Mouse (Mus musculus) midbrain, embryonic 15.5 days (tissue): ENCODE data around the gene Fau. TPM values are rescaled to one million over a fixed set of nuclear protein-coding genes. Genes with fewer than 3 reads are reported as not detected.

Source experiments
- ATAC-seq: fragments of 200-750 bp; cut with Nextera tagmentation; replicated peaks from 2 replicates; pipeline ENCODE4 v1.8.0; 2017; ENCODE audit warnings: moderate TSS enrichment
- H3K27ac ChIP-seq: fragments of 300-500 bp; sonication (generic); 2 replicates; pipeline ENCODE4 v1.5.1; 2015; ENCODE audit warnings: mild to moderate bottlenecking, inconsistent platforms
- H3K27me3 ChIP-seq: fragments of 300-500 bp; sonication (generic); replicated peaks from 2 replicates; pipeline ENCODE4 v1.6.1; 2015; ENCODE audit warnings: inconsistent platforms
- H3K36me3 ChIP-seq: fragments of 300-500 bp; sonication (generic); replicated peaks from 2 replicates; pipeline ENCODE4 v1.6.1; 2015; ENCODE audit warnings: inconsistent platforms
- H3K4me1 ChIP-seq: fragments of 300-500 bp; sonication (generic); 2 replicates; pipeline ENCODE4 v1.6.1; 2015; ENCODE audit warnings: inconsistent platforms
- H3K4me2 ChIP-seq: fragments of 300-500 bp; sonication (generic); 2 replicates; pipeline ENCODE4 v1.6.1; 2015; ENCODE audit warnings: inconsistent platforms, mild to moderate bottlenecking, moderate library complexity
- H3K4me3 ChIP-seq: fragments of 300-500 bp; sonication (generic); 2 replicates; pipeline ENCODE4 v1.5.1; 2015; ENCODE audit warnings: mild to moderate bottlenecking, inconsistent platforms
- H3K9ac ChIP-seq: fragments of 300-500 bp; sonication (generic); 2 replicates; pipeline ENCODE4 v1.6.1; 2015; ENCODE audit warnings: mild to moderate bottlenecking, inconsistent platforms
- H3K9me3 ChIP-seq: fragments of 300-500 bp; sonication (generic); 2 replicates; pipeline ENCODE4 v1.6.1; 2016; ENCODE audit warnings: inconsistent platforms
- WGBS: fragments of 180-500 bp; shearing (Covaris S2); methylation state at CpG from one replicate; pipeline ENCODE4 v1.1.7; 2015; ENCODE audit warnings: mixed read lengths; 5-methylcytosine and 5-hydroxymethylcytosine counted together
- polyA plus RNA-seq: library from polyadenylated mRNA; unstranded; fragments of >200 nt; fragmentation: Nextera tagmentation; extraction: Ambion mirVana; gene quantifications from 2 replicates; pipeline ENCODE4 v1.2.1, GENCODE M21; 2015

Gene Fau
- polyA plus RNA-seq, 1 experiment from 2014 or later = 483 TPM

DNA sequence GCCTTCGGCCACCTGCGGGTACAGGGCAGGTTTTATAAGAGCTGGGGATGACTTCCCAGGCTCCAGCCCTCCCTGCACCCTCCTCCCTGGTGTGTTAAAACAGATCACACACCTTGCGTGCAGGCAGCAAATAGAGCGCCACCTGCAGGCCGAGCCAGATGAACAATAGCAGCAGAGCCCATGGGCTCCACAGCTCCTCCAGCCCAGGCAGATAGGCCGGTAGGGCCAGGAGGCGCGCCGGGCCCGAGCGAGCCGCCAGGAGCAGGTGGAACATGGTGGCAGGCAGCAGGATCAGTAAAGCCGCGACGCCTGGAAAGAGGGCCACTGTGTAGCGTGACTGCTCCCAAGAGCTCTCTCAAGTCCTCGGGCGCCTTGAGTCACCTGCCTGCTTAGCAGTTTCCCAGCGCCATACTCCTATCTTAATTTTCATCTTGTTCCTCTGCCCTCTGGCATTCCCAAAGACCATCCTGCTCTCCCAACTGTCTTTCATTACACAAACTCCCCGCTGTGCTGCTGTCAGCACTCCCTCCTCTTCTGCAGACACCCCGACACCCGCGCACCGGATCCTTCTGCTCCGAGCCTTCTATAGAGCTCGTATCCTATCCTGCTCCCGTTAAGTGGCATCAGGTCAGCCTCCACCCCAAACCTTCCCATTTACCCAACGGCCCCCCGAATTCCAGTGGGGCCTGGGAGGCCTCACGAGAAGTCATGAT lies 9.5 kb downstream of the Fau start:
- peaks cover 40% of the 10 kb centered on the region for H3K4me1 ChIP-seq
- H3K27me3 ChIP-seq = no peaks in the 10 kb centered on the region
- H3K36me3 ChIP-seq = peaks cover 19% of the 10 kb centered on the region
- peak overlapping the region; percentile 95 for H3K4me2 ChIP-seq
- H3K9ac ChIP-seq = peak overlapping the region; percentile 87
- no peaks in the 10 kb centered on the region for H3K9me3 ChIP-seq
- peak overlapping the region; percentile 66 for H3K4me3 ChIP-seq
- 2% methylated on average over 30 of the region's 30 CpGs for WGBS
- peak overlapping the region; percentile 93 for H3K27ac ChIP-seq
- peak; percentile 79 for ATAC-seq

DNA sequence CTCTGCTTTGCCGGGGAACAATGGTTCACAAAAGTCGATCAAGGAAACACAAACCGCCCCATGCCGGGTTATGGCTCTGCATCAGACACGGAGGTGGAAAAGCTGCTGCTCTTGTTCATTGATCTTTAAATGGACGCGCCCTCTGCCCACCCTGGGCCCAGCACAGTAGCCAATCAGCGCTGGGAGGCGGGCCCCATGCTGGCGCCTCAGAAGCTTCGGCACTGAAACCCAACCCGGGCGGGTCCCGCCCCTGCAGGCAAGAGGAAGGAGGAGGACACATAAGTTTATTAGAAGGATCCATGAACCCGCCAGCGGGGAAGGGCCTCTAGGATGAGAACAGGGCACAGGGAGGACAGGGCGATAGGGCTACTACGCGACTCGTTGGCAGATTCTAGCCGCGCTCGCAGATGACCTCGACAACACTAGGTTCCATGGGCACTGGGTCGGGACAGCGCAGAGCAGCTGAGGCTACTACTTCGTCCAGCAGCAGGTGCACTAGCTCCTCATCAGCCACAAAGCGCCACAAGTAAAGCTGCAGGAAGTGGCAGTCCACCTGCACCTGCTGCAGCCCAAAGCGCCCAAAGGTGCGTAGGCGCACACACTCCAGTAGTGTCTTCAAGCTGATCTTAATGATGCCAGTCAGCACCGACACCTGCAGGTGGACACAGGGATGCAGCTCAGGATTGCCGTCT lies 10.2 kb downstream of the Fau start, which contains the start of gene Tm7sf2:
Gene Tm7sf2, minus strand, starts transcription at position 650 of the 692 bp plus-strand sequence.
- H3K4me1 ChIP-seq = peaks cover 33% of the 10 kb centered on the region
- peak; percentile 94 for ATAC-seq

DNA sequence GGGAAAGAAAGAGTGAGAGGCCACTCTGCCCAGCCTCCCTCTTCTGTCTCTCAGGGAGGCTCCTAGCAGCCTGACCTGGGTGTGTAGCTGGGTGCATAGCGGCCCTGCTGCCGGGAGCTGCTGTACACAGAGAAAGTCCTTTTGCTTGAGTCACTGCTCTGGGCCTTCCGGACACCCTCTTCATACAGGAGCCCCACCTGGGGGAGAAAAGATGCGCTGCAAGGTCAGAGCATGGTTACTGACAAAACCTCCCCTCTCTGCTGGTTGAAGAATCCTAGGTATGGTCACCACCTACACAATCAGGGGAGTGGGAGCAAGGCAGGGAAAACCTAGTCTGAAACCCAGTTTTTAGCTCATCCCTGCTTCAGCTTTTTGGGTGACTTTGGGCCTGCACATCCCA lies 11.3 kb downstream of the Fau start:
- Histone ChIP-seq H3K27me3 (no peaks in the 10 kb centered on the region), H3K4me1 (peaks cover 24% of the 10 kb centered on the region), H3K36me3 (peaks cover 23% of the 10 kb centered on the region), H3K9ac (no peak overlapping the region), H3K4me2 (no peak overlapping the region), H3K27ac (no peak overlapping the region), H3K4me3 (no peak overlapping the region), H3K9me3 (no peaks in the 10 kb centered on the region)
- 81% methylated on average over 4 of the region's 4 CpGs for WGBS
- ATAC-seq = no peak

More for the DNA sequence above, 10.2 kb downstream of the Fau start, which contains the start of gene Tm7sf2:
- Histone ChIP-seq H3K9ac (peak within 1 kb of the TSS; percentile 87), H3K36me3 (peaks cover 19% of the 10 kb centered on the region), H3K4me3 (peak within 1 kb of the TSS; percentile 66), H3K27me3 (no peaks in the 10 kb centered on the region), H3K9me3 (no peaks in the 10 kb centered on the region), H3K4me2 (peak within 1 kb of the TSS; percentile 95), H3K27ac (peak within 1 kb of the TSS; percentile 93)
- 9% methylated on average over 33 of the region's 33 CpGs for WGBS

DNA sequence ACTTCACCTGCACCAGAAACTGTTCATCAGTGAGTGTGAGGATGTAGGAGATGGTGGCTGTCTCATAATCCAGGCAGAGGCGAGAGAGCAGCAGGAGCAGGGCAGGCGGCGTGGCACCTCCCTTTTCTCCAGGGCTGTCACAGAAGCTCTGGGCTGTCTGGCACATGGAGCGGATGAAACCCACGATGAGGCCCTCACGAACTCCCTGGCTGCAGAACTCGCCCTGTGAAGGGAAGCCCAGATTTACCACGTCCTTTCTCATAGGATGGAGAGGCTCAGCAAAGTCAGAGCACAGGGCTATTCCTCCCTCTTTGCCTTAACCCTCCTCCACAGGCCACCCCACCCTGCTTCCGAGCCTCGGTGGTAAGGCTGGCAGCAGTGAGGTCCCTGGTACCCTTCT lies 12.2 kb downstream of the Fau start:
- no peak for ATAC-seq

DNA sequence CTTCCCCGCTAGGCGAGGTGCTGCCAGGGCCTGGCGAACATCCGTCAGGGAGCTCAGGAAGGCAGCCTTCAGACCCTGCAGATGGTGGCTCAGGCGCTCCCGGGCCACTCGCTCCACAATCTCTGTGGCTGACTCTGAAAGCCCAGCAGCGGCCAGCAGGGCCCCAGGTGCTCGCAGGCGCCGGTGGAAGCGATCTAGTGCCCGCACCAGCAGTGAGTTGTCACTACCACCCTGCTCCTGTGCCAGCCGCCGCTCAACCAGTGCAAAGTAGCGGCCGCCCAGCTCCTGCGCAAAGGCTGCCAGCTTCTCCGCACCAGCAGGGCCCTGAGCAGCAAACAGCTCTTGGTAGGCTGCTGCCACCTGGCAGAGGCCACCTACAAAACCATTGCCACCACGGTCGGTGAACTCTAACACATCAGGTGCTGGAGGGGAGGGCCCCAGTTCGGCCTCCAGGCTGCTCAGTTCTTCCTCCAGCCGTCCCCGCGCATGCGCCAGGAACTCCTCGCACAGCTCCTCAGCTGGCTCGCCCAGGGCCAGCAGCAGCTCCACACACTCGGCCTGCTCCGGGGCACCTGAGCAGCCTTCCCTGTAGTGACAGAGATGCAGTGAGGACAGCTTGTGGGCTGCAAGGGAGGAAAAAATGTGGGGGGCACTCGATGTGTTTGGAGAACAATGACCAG lies 13.1 kb downstream of the Fau start:
- Histone ChIP-seq H3K27me3 (no peaks in the 10 kb centered on the region), H3K4me1 (peaks cover 28% of the 10 kb centered on the region), H3K4me2 (no peak overlapping the region), H3K36me3 (peaks cover 23% of the 10 kb centered on the region), H3K9me3 (no peaks in the 10 kb centered on the region), H3K27ac (no peak overlapping the region), H3K9ac (no peak overlapping the region), H3K4me3 (no peak overlapping the region)
- WGBS = 92% methylated on average over 31 of the region's 31 CpGs
- ATAC-seq = no peak

More for the DNA sequence above, 12.2 kb downstream of the Fau start:
- Histone ChIP-seq H3K27me3 (no peaks in the 10 kb centered on the region), H3K4me3 (no peak overlapping the region), H3K4me2 (no peak overlapping the region), H3K27ac (no peak overlapping the region), H3K36me3 (peaks cover 23% of the 10 kb centered on the region), H3K9ac (no peak overlapping the region), H3K9me3 (no peaks in the 10 kb centered on the region), H3K4me1 (peaks cover 24% of the 10 kb centered on the region)
- 94% methylated on average over 10 of the region's 10 CpGs for WGBS

DNA sequence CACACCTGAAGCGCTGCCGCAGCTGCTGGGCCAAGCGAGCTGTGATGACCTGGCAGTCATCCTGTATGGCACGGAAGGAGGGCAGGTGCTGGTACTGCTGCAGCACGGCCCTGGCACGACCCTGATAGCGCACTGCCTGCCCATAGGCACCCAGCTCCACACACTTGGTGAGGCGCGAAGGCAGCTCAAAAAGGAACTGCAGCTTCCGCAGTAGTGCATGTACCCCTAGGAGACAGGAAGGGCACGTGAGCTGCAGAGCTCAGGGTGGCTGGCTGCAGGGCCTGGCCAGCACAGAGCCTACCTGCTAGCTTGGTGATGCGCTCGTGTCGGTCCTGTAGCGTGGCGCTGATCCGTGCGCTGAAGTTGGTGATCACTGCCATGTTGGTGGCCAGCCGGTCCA lies 13.6 kb downstream of the Fau start:
- no peak overlapping the region for H3K4me2 ChIP-seq
- H3K27me3 ChIP-seq = no peaks in the 10 kb centered on the region
- H3K9me3 ChIP-seq = no peaks in the 10 kb centered on the region
- ATAC-seq = no peak
- H3K27ac ChIP-seq = no peak overlapping the region
- 98% methylated on average over 19 of the region's 19 CpGs for WGBS
- peaks cover 28% of the 10 kb centered on the region for H3K4me1 ChIP-seq
- H3K36me3 ChIP-seq = peaks cover 23% of the 10 kb centered on the region
- H3K9ac ChIP-seq = no peak overlapping the region
- H3K4me3 ChIP-seq = no peak overlapping the region

DNA sequence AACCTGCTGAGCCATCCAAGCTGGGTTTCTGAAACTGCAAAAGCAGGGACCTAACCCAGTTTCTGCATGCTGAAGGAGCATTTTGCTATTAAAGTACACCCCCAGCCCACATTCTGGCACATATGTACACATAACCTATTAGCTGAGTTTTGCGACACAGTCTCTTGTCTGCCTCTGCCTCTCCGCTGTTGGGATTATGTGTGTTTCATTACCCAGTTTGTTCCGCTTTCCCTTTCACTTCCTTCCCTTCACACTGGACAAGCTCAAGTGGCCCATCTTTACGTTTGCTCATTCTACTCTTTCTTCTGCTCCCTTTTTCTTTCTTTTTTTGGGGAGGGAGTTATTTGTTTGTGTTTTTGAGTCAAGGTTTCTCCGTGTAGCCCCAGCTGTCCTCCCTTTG lies 16.2 kb downstream of the Fau start:
- Histone ChIP-seq H3K27ac (no peak overlapping the region), H3K36me3 (peaks cover 23% of the 10 kb centered on the region), H3K4me2 (no peak overlapping the region), H3K4me1 (peaks cover 20% of the 10 kb centered on the region), H3K27me3 (no peaks in the 10 kb centered on the region), H3K9ac (no peak overlapping the region), H3K4me3 (no peak overlapping the region), H3K9me3 (no peaks in the 10 kb centered on the region)
- 89% methylated on average over 5 of the region's 5 CpGs for WGBS
- ATAC-seq = no peak

DNA sequence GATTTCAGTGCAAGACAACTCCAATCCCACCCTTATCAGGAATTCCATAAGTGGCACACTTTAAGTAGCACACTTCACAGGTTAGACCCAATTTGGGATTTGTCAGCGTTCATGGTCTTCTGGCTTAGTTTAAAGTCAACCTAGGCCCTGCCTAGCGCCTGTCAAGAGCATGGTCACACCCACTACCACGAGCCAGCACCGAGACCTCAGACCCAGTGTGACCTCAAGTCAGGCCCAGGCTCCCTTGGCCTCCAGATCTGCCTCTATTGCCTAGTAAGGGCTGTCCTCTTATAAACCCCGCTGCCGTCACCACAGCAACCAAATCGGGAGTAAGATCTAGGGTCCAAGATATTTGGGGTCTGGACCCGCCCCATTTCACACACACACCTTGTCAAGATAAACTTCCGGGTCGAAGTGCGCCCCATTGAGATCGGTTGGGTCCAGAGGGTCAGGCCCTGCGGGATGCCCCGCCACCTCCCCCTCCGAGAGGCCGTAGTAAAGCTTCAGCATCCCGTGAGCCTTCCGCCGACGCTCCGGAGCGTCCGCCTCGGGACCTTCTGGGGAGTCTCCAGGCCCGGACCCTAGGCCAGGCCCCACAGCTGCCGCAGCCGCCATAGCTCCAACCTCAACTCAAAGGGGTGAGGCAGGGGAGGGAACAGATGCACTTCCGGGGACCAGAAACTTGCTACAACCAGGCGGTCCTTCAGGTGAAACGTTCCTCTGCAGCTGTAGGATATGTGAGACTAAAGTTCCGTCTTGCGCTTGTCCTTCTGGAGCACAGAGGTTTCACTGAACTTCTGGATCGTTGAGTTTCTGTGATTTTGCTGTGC lies 19.1 kb downstream of the Fau start, which contains the start of gene Vps51:
Gene Vps51, minus strand, starts transcription at position 668 of the 830 bp plus-strand sequence.
- Histone ChIP-seq H3K27me3 (no peaks in the 10 kb centered on the region), H3K4me3 (peak within 1 kb of the TSS; percentile 79), H3K4me2 (peak within 1 kb of the TSS; percentile 95), H3K36me3 (peaks cover 15% of the 10 kb centered on the region; the same call in 1 of the 2 replicates), H3K27ac (peak within 1 kb of the TSS; percentile 89), H3K4me1 (peaks cover 20% of the 10 kb centered on the region), H3K9ac (peak within 1 kb of the TSS; percentile 75), H3K9me3 (no peaks in the 10 kb centered on the region)
- ATAC-seq = peak; percentile 87
- WGBS = 2% methylated on average over 33 of the region's 33 CpGs

DNA sequence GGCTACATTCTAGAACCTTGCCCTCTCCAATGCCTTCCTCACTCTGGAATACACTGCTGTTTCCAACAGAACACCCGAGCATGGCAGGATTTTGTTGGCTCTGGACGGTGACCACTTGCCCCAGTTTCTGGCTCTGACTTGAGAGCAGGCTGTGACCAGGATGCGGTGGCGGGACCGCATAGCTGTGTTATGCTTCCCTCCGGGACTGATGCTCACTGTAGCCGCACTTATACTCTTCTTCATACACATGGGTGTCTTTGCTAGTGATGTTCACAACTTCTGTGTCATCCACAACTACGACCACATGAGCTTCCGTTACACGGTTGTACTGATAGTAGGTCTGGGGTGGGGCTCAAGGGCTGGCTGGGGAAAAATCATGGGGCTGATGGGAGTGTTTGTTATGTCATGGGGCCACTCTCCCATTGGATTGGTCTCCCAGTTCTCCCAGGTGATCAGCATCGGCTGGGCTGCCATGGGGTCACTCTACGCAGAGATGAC lies 22.4 kb downstream of the Fau start, which contains the start of gene Tmem262:
Gene Tmem262, plus strand, starts transcription at position 51 of the 498 bp plus-strand sequence.
- Histone ChIP-seq H3K4me2 (no peak within 1 kb of the TSS), H3K9ac (no peak within 1 kb of the TSS), H3K36me3 (peaks cover 14% of the 10 kb centered on the region; the same call in 1 of the 2 replicates), H3K27me3 (no peaks in the 10 kb centered on the region), H3K9me3 (no peaks in the 10 kb centered on the region), H3K4me3 (no peak within 1 kb of the TSS), H3K4me1 (peaks cover 37% of the 10 kb centered on the region), H3K27ac (no peak within 1 kb of the TSS)
- 94% methylated on average over 12 of the region's 12 CpGs for WGBS
- no peak for ATAC-seq

DNA sequence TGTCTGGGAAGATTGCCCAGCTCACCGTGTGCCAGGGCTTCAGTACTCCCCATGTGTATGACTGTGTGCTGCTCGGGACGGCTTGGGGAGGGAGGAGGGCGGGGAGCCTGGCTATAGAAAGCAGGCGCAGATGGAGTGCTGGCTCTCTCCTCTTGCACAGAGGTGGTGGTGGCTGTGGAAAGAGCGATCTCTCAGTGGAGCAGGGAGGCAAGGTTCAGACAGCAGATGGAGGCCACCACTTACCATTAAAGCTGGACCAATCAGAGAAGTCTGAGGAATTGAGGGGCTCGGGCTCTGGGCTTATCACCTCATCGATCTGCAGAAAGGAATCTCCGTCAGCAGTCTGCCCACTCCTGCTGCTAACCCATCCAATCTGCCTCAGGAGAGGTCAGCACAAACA lies 24.5 kb downstream of the Fau start, which contains the start of gene Gm28374:
Gene Gm28374, minus strand, starts transcription at position 101 of the 400 bp plus-strand sequence.
- no peaks in the 10 kb centered on the region for H3K9me3 ChIP-seq
- WGBS = 88% methylated on average over 9 of the region's 9 CpGs
- H3K36me3 ChIP-seq = peaks cover 14% of the 10 kb centered on the region; the same call in 1 of the 2 replicates
- H3K4me2 ChIP-seq = no peak within 1 kb of the TSS
- H3K9ac ChIP-seq = no peak within 1 kb of the TSS
- no peak for ATAC-seq
- H3K27me3 ChIP-seq = no peaks in the 10 kb centered on the region
- H3K4me1 ChIP-seq = peaks cover 29% of the 10 kb centered on the region
- H3K27ac ChIP-seq = no peak within 1 kb of the TSS
- H3K4me3 ChIP-seq = no peak within 1 kb of the TSS

DNA sequence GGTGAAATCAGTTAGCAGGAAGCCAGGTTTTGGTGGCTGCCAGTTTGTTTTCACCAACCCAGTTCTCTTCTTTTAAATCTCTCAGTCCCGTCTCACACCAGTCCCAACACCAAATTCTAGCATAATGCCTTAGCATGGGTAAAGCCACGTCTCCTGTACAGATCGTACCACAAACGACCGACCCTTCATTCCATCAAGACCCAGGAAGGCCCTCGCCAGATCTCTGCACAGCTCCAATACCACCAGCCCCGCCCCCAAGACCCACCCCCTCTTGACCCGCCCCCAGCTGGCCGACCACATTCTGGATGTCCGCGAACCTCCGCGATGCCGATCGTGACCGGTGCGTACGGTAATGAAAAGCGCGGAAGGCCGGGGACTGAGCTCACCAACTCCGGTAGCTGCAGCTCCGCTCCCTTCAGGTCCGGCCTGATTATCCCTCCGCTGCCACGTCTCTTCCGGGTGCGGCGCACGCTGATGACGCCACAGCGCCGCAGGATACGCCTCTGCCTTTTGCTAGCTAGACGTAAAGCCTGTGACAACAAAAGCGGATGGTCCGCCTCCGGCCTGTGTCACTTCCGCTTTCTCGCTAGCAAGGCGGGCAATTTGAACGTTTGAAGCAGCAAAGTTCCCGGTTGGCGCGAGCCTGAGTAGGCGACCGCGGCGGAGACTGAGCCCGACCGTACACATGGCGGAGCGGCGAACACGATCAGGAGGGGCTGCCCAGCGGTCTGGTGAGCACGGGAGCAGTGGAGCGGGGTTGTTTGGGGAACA lies 27.0 kb downstream of the Fau start, which contains the start of the genes Zfpl1 and Cdca5:
Gene Zfpl1, minus strand, starts transcription at position 479 of the 771 bp plus-strand sequence.
Gene Cdca5, plus strand, starts transcription at position 506 of the 771 bp plus-strand sequence.
- Histone ChIP-seq H3K27ac (peak within 1 kb of the TSS; percentile 62), H3K4me3 (peak within 1 kb of the TSS; percentile 77), H3K27me3 (no peaks in the 10 kb centered on the region), H3K9ac (peak within 1 kb of the TSS; percentile 67), H3K4me1 (peaks cover 25% of the 10 kb centered on the region), H3K9me3 (no peaks in the 10 kb centered on the region), H3K4me2 (peak within 1 kb of the TSS; percentile 92), H3K36me3 (peaks cover 14% of the 10 kb centered on the region; the same call in 1 of the 2 replicates)
- peak; percentile 92 for ATAC-seq
- 1% methylated on average over 58 of the region's 58 CpGs for WGBS
